Mouse (Mus musculus): Measurements from ENCODE around the gene Sorcs1.

Sorcs1 gene

DNA sequence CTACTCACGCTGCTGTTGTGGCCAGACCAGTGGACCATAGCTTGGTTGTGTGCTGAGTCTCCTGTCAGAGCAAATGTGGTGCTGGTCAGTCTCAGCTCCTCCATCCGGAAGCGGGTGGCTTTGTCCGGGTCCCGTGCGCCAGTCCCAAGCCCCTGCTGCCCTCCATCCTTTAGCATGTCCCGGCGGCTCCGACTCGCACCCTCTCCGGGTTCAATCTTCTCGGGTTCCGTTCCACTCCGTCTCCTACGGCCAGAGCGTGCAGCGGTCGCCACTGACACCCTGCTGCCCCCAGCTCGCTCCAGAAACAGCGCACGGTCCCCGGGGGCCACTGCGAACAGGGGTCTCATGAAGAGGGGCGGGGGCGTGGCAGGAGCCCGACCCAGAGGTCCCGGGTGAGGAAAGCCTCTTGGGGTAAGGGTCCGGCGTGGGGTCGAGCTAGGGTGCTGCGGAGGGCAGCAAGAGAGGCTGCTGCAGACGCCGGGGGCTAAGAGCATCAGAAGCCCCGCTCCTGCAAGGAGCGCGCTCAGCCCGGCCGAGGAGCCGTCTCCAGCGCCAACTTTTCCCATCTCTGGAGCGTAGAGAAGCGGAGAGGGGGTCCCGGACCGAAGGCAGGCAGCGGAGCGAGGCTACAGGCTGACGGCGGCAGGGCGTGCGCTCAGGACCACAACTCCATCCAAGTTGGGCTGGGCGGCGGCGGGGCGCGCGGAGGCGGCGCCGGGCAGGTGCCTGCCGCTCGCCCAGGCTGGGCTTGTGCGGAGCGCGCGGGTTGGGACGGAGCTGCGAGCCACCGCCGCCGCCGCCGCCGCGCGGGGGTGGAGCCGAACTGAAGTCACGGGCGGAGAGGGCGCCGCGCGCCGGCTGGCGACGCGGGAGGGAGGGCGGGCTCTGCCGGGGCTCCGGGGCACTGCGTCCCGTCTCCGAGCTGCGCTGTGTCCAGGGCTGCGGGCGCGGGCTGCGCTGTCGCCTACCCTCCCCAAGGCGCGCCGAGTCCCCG lies at the start of gene Sorcs1:
Gene Sorcs1, minus strand, starts transcription at position 744 of the 994 bp plus-strand sequence.
- DNase-seq (ENCODE audit: low read depth) = no peak

DNA sequence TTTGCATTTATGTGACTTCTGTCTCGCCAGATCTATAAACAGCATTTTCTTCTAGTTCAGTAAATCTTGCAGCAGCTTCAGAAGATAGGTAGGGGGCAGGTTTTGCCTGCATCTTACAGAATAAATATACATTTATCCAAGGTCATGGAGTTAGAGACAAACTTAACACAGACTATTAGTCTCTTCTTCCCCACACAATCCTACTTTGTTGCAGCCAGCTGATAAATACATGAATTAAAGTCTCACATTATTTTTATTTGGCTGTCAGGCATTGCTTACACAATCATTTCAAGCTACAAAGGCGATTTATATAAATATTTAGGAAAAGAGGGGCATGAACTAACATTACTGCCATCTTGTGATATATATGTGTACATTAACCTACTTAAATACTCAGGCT lies 4.8 kb upstream of the Sorcs1 start:
- DNase-seq (ENCODE audit: low read depth) = no peak

DNA sequence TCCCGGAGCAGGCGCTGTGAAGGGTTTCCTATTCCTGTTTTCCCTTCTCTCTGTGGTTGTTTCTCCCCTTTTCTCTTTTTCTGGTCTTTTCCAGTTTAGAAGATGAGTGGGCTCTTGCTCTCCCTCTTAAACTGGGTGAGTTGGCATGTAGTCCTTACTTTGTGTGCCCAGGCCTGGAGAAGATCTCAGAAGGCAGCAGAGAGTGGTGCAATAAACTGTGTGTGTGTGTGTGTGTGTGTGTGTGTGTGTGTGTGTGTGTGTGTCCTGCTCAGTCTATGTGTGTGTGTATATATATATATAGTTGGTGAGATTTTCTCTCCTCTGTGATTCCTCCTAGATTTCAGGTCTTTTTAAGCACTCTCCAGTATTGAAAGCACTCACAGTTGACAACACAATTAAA lies 500 bp upstream of the Sorcs1 start:
- no peak for DNase-seq (ENCODE audit: low read depth)

DNA sequence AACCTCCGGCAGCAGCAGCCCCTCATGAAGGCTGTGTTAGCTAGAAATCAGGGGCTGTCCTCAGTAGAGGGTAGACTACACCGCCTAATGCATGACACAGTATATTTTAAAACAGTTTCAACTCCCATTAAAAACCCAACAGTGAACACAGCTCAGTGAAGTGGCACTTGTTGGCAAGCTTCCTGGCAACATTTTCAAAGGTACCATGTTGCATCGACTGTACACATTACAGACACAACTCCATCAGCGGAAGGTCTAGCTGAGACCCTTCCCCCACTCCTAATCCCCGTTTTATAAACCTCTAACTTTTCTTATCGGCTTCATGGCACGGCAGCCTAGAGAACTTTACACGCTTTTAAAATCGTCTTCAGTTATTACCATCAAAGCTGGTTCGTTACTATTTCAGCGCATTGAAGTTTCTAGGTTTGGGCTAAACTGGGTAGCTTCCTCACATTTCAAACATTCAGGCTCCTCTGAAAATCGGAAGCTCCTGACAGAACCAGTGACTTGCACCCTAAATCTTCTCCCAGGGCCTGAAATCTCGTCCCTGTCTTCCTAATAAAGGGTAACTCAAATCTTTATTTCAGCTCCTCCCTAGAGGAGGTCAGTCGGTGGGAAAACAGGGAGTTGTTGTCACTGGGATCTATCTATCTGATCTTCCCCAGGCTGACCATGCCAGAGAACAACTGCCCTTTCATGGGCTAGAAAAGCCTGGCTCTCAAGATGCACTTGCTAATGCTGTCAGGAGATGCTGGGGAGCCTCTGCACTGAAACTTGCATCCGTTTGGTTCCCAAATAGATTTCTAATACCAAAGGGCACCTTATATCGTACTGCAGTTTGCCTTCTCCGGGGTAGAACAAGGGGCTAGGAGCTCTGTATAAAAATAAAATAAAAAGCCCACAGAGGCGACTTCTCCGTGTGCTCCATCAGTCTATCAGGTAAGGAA lies 1.6 kb downstream of the Sorcs1 start:
- no peak for DNase-seq (ENCODE audit: low read depth)

DNA sequence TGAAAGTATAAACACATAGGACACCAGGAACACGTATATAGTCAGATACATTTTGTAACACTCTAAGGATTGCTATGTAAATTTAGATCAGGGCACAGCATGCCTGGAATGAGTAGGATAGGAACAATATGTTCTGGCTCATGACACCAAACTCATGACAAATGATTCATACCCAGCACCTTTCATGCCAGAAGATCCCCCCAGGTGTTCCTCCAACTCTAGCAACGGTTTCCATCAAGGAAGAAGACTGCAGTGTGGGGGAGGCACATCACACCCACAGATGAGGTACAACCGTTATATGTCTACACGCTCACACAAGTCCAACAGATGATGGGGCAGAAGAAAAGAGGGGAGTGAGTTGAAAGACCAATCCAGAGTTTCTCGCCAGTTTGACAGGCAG lies 3.5 kb downstream of the Sorcs1 start:
- no peak for DNase-seq (ENCODE audit: low read depth)

DNA sequence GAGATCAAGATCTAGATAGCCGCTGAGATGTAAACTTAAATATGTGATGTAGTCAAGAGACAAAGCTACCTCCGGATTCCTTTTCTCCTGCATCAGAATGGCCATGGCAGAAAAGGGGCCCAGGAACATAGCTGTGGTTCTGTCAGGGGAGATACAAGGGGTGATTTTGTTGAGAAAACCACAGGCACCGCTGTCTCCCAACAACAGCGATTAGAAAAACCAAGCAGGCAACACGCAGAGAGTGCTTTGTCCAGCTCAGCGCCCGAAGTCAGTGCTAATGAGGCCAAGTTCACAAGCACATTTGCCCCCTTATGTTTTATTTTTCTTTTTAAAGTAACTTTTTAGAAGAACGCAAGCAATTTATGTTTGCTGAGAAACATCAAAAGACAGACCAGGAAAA lies 10.9 kb downstream of the Sorcs1 start:
- DNase-seq (ENCODE audit: low read depth) = no peak

DNA sequence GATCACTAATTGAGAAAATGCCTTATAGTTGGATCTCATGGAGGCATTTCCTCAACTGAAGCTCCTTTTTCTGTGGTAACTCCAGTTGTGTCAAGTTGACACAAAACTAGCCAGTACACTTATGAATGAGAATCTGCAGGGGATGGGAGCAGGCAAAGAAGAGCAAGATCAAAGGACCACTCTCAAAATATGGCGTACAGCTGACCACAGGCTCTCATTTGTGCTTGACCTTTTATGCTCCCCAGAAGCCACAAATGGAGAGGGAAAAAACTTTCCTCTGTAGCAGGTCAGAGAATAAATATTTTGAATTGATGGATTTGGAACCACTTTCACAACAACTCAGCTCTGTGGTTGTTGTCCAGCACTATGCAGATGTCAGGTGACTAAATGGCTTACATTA lies 14.1 kb downstream of the Sorcs1 start:
- no peak for DNase-seq (ENCODE audit: low read depth)

DNA sequence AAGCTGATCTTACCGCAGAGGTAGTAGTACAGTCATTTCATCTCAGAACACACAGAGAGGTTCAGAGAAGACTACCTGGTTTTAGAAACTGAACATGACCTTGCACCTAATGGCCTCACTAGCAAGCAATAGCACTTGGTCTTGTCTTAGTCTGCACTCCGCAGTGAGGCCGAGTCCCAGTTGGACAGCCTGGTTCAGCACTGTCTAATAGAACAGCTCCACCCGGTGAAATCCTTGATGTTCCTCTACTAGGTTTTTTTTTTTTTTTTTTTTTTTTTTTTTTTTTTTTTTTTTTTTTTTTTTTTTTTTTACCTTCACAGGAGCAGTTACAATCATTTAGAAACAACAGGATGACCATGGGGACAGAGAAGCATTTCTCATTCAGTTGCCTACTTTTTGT lies 19.3 kb downstream of the Sorcs1 start:
- no peak for DNase-seq (ENCODE audit: low read depth)

DNA sequence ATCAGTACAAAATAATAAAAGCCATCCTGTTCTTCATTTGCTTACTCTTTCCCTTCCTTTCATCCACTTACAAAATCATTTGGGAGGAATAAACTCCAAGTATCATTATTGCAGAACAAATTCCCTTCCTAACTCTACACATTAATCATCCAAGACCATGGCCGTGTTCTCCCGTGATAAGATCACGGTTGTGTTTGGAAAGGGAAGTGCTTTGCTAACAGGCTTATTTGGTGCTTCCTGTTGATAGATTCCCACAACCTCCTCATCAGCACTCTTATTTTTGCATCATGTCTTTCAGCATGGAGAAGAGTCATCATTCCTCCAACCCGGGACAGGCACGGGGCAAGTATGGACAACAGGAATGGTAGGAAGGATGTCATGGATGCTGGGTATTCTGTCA lies 25.7 kb downstream of the Sorcs1 start:
- DNase-seq (ENCODE audit: low read depth) = no peak

DNA sequence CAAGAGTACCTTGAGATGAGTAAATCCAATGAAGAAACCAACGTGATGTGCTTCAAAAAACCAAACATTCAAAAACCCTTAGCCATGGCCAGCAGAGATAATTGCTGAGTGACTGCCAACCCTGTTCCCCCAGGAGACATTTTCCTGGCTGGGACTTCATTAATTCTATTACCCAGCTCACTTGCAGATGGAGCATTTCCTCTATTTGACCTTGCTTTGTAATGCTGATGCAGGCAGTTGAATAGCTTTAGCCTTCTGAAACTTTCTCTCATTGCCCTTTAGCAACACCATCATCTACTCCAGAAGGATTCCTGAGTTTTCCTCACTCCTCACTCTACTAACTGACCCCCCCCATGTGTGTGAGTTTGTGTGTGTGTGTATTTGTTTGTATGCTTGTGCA lies 34.6 kb downstream of the Sorcs1 start:
- no peak for DNase-seq (ENCODE audit: low read depth)

DNA sequence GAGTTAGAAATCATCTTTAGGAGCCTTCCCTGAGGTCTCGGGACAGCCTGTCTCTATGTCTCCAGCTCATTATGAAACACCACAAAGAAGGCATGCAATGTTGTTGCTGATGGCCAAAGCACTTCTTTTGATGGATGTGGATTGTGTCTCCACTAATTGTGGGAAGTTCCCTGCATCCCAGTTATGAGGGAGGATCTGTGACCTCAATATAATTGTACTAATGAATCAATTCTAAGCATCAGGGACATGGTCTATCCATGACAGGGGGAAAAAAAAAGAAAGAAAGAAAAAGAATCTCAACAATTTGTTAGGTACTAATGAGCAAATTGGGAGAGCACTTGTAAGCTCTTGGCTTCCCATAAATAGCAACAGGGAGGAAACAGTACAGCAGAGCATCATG lies 36.3 kb downstream of the Sorcs1 start:
- no peak for DNase-seq (ENCODE audit: low read depth)

DNA sequence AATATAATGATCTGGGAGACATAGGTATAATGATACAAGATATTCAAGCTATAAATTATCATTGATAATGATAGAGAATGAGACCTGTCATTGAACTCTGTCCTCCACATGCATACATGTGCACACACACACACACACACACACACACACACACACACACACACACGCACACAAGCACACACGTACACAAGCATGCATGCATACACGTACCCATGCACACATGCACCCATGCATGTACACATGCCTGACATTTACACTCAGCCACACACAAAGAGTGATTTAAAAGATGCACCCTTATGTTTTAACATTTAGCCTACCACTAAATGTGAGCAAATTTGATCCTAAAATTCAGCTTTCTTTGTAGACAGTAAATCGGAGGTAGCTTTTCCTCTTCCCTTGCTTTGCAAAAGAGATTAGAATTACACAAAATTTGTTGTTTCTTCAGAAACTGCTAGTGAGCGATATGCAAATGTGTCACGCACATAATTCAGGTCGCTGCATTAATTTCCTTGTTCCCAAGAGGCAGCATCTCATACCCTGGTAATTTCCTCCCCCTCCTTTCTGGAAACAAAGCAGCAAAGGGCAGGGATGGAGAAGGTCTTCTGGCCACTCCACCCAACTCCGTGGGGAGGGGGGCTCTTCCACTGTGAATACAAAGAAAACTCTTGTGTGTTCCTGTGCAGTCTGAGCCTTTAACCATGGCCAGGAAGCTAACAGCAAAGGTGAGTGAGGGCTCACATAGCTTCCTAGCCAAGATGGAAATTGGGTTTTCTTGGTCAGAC lies 38.0 kb downstream of the Sorcs1 start:
- no peak for DNase-seq (ENCODE audit: low read depth)

DNA sequence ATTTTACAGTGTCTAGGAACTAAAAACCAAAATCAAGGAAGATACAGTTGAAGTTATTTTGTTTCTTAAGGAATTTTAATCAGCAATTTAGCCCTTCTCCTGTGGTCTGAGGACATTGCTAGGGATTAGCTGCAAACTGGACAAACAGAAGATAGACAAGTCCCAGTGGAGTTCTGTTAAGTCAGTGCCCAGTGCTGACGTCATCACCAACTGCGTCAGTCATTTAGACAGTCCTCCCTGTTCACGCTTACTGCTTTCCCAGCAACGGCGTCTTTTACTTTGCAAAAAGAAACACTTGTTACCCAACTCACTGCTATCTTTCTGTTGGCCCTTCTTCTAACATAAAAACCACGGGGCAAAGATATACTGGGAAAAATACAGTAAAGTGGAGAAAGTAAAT lies 40.3 kb downstream of the Sorcs1 start:
- DNase-seq (ENCODE audit: low read depth) = no peak

DNA sequence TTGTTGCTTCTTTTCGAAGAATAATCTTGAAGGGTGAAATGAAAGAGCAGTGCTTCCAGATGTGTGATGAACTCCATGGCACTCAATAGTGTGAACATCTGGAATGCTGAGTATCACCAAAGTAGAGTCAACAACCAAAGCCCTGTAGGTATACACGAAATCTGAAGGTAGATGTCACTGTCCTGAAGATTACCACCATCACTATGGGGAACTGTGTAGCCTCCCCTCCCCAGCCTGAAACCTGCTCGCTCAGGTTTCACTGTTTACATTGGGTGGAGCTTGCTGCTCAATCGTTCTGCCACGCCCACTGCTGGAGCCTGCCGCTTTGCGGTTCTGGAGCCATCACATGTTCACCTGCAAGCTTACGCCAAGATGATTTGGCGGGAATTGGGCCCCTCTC lies 64.4 kb downstream of the Sorcs1 start:
- DNase-seq (ENCODE audit: low read depth) = no peak

DNA sequence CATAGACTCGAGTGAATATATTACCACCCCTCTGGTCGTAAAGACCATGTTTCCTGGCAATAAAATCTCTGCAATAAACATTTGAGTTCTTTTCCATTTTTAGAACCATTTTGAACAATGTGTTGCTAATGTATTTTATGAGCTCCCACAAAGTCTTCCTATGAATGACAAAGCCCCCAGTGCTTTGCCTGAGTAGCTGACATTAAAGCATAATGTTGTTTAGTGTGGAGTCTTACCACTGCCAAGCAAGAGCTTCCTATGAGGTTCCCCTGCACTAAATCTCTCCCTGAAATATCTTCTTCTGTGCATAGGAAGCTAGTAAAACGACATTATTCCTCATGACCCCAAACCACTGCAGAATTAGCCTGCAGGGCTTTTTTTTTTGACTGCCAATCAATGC lies 66.8 kb downstream of the Sorcs1 start:
- no peak for DNase-seq (ENCODE audit: low read depth)

DNA sequence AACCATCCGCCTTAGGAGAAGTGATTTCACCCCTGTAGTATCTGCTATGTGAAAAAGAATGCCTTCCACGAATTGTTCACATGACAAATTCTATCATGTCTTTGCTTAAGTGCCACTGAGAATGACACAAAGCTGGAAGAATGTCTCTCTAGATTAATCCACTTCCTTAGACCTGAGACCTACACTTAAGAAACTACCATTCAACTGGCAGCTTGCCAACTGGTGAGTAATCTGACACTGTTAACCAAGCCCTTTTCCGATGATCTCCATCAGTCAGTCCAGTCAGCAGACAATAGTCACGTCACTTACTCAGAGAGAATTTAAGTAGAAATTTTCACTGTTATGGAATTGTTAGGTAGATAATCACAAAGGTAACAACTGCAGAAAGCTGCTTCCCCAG lies 74.6 kb downstream of the Sorcs1 start:
- DNase-seq (ENCODE audit: low read depth) = no peak

DNA sequence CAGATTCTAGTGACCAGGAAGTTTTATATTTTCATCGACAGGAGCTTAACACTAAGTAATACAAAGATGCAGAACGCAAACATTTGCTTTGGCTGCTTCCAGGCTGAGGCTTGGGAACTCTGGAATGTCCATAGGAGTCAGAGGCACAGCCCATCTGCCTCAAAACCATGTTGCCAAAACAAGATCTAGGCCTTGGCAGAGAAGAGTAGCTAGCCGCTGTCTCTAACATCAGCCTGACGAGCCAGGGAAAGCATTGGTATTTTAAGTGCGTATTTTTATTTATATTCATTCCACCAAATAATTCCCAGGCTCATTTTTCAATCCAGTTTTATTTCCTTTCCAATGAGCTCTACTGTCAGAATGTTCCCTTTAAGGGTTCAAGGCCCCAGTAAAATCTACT lies 75.1 kb downstream of the Sorcs1 start:
- no peak for DNase-seq (ENCODE audit: low read depth)

DNA sequence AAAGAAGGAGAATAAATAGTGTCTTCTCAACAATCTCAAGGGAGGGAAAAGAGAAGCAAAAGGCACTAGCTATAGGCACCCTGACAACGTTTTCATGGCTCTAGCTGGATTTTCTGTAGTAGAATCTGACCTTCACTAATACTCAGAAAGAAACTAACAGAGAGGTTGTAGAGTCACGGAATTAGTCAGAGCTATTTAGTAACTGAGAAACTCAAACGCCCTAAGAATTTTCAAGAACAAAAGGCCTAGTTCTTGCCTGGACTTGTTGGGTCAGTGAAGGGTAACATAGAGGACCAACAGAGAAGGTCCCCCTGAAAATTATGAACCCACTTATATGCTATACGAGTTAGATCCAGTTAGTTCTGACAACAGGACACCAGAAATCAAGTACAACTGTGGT lies 81.1 kb downstream of the Sorcs1 start:
- DNase-seq (ENCODE audit: low read depth) = no peak

DNA sequence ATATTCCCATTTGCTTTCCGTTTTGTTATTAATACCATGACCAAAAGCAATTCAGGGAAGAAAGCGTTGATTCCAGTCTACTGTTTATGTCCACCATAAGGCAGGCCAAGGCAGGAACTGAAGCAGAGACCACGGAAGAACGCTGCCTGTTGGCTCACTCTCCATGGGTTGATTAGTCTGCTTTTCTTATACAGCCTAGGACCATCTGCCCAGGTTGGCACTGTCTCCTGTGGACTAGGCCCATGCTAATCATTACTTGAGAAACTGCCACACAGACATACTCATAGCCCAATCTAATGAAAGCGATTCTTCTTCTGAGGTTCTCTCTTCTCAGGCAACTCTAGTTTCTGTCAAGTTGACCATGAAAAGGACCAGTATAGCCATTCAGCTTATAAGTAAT lies 92.3 kb downstream of the Sorcs1 start:
- DNase-seq (ENCODE audit: low read depth) = no peak

DNA sequence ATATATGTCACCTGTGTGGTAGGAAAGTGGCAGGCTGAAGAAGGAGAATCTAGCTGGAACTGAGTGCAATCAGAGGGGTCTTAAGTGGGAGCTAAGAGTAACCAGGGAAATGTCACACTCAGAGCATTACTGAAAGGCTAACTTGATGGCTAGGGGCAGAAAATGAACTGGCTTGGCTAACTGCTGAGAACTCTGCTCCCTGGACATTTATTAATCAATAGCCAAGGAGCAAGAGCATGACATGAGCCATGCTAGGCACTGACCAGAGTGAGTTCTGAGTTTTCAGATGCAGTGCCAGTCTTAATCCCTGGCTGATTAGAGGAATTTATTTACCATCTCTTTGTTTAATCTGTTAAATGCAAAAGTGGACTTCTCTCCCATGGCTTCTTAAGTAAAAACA lies 95.5 kb downstream of the Sorcs1 start:
- DNase-seq (ENCODE audit: low read depth) = no peak

DNA sequence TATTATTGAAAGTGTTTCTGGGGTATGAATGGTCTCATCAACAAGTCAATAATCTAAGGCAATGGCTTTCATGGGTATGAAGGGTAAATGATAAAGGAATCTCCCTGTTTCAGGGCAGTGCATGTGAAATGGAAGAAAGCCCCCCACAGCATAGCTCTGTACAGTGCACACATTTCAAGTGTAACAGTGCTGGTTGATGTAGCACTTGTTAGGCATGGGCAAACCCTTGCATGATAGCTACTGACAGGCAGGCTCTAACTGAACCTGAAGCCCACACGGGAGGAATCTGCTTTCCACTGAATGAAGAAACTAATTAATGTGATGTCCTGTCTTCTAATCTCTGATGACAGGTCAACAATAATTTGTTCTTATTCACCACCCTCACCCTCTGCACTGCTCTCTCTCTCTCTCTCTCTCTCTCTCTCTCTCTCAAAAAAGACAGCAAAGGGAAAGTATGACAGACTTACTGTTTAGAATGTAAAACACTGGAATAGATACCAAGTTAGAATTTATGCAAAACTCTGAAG lies 108.7 kb downstream of the Sorcs1 start:
- DNase-seq (ENCODE audit: low read depth) = no peak

DNA sequence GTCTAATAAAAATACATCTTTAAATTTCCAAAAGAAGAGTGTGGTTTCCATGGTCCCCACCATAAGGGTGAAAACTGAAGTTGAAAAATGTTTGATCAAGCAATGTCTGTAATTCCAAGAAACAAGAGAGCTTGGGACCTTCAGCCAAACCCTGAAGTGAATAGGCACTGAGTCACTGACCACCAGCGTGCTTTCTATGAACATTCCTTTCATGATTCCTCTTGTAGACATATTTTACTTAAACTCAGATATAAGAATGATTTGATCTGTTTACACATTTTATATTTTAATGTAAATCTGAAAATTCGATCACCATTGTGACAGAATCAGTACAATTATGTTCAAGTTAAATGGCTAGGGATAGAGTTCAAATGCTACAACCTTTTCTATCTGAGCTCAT lies 112.1 kb downstream of the Sorcs1 start:
- DNase-seq (ENCODE audit: low read depth) = no peak
